Mouse (Mus musculus) forebrain, embryonic 10.5 days (tissue): ENCODE results near the gene Supt6. TPM values are rescaled to one million over a fixed set of nuclear protein-coding genes. Genes with fewer than 3 reads are reported as not detected.

Source experiments
- DNase-seq: peaks from one replicate; pipeline ENCODE4 v3.0.0-alpha.2; 2017; ENCODE audit warnings: low spot score; ENCODE audit errors: extremely low spot score
- H3K27ac ChIP-seq: fragments of 300-500 bp; sonication (generic); 2 replicates; pipeline ENCODE4 v1.5.1; 2016; ENCODE audit warnings: mild to moderate bottlenecking
- H3K27me3 ChIP-seq: fragments of 300-500 bp; sonication (generic); 2 replicates; pipeline ENCODE4 v1.6.1; 2016; ENCODE audit warnings: mild to moderate bottlenecking; ENCODE audit not compliant: poor library complexity, severe bottlenecking
- H3K36me3 ChIP-seq: fragments of 300-500 bp; sonication (generic); replicated peaks from 2 replicates; pipeline ENCODE4 v1.6.1; 2016; ENCODE audit warnings: mild to moderate bottlenecking, moderate library complexity
- H3K4me1 ChIP-seq: fragments of 300-500 bp; sonication (generic); 2 replicates; pipeline ENCODE4 v1.6.1; 2016
- H3K4me3 ChIP-seq: fragments of 300-500 bp; sonication (generic); 2 replicates; pipeline ENCODE4 v1.5.1; 2016; ENCODE audit warnings: mild to moderate bottlenecking, moderate library complexity
- H3K9me3 ChIP-seq: fragments of 300-500 bp; sonication (generic); 2 replicates; pipeline ENCODE4 v1.6.1; 2016; ENCODE audit warnings: mild to moderate bottlenecking, moderate library complexity
- WGBS: fragments of 180-500 bp; shearing (Covaris S2); methylation state at CpG from one replicate; pipeline ENCODE4 v1.1.7; 2016; 5-methylcytosine and 5-hydroxymethylcytosine counted together
- microRNA-seq: library from miRNA; unstranded; fragments of <30 nt; microRNA quantifications from one replicate; pipeline ENCODE4, GENCODE M21; 2017
- polyA plus RNA-seq: library from polyadenylated mRNA; unstranded; fragments of >200 nt; fragmentation: Nextera tagmentation; extraction: Ambion mirVana; gene quantifications from 2 replicates; pipeline ENCODE4 v1.2.1, GENCODE M21; 2016

Supt6 gene
- polyA plus RNA-seq, 1 experiment from 2014 or later, result 39.2 TPM

GRCm38 (mm10) chr11:78159096-78159495 is 86.7 kb downstream of the Supt6 start:
- H3K27me3 ChIP-seq, result no peaks in the 10 kb centered on the region
- H3K4me1 ChIP-seq, result peaks cover 42% of the 10 kb centered on the region
- no peak overlapping the region for H3K27ac ChIP-seq
- H3K9me3 ChIP-seq, result no peaks in the 10 kb centered on the region
- WGBS, result 33% methylated on average over 2 of the region's 2 CpGs
- no peak overlapping the region for H3K4me3 ChIP-seq
- DNase-seq, result peak; percentile 78
- H3K36me3 ChIP-seq, result peaks cover 97% of the 10 kb centered on the region

Small RNAs within 50 kb of the gene (microRNA-seq; reads per million reads assigned to microRNA genes)
- not detected for gene Mir7653

Other genes with a start within 250 kb of the Supt6 start
- gene Dhrs13, start 213.7 kb downstream of the Supt6 start, polyA plus RNA-seq, result 14.4 and 17.1 TPM in 2 replicates
- gene Flot2, start 208.1 kb downstream of the Supt6 start, polyA plus RNA-seq, result 72.5 and 72.7 TPM in 2 replicates
- 39.7 and 40.7 TPM in 2 replicates for gene Eral1, start 165.6 kb downstream of the Supt6 start, polyA plus RNA-seq
- 24.2 and 24.6 TPM in 2 replicates for gene Fam222b, start 151.3 kb downstream of the Supt6 start, polyA plus RNA-seq
- gene Traf4, start 80.4 kb downstream of the Supt6 start, polyA plus RNA-seq, result 97.6 and 104 TPM in 2 replicates
- 10.6 and 11.7 TPM in 2 replicates for gene Nek8, start 69.3 kb downstream of the Supt6 start, polyA plus RNA-seq
- 10.0 and 11.3 TPM in 2 replicates for gene Tlcd1, start 69.3 kb downstream of the Supt6 start, polyA plus RNA-seq
- gene Rpl23a, start 62.4 kb downstream of the Supt6 start, polyA plus RNA-seq, result 1,073 and 1,096 TPM in 2 replicates
- 70.7 and 73.3 TPM in 2 replicates for gene Rab34, start 57.6 kb downstream of the Supt6 start, polyA plus RNA-seq
- 0.91 and 1.5 TPM in 2 replicates for gene Proca1, start 52.6 kb downstream of the Supt6 start, polyA plus RNA-seq
- gene Sdf2, start 241 bp downstream of the Supt6 start, polyA plus RNA-seq, result 42.9 and 43.3 TPM in 2 replicates
- 72.5 and 72.7 TPM in 2 replicates for gene 2610507B11Rik, start 15.8 kb upstream of the Supt6 start, polyA plus RNA-seq
- gene BC030499, start 44.9 kb upstream of the Supt6 start, polyA plus RNA-seq, result 0.26 and 0.52 TPM in 2 replicates
- gene Spag5, start 55.5 kb upstream of the Supt6 start, polyA plus RNA-seq, result 74.9 and 76.6 TPM in 2 replicates
- gene Aldoc, start 77.0 kb upstream of the Supt6 start, polyA plus RNA-seq, result 2.7 and 3.3 TPM in 2 replicates
- gene Pigs, start 82.4 kb upstream of the Supt6 start, polyA plus RNA-seq, result 76.3 and 77.5 TPM in 2 replicates
- 60.2 and 62.8 TPM in 2 replicates for gene Unc119, start 97.5 kb upstream of the Supt6 start, polyA plus RNA-seq
- not detected in 2 replicates for gene Foxn1, start 140.6 kb upstream of the Supt6 start, polyA plus RNA-seq
- gene Slc13a2, start 176.2 kb upstream of the Supt6 start, polyA plus RNA-seq, result not detected in 2 replicates
- 20.9 and 21.1 TPM in 2 replicates for gene Slc46a1, start 219.7 kb upstream of the Supt6 start, polyA plus RNA-seq